Mouse (Mus musculus) forebrain, embryonic 13.5 days (tissue): ENCODE measurements around the gene Smoc2. TPM values are rescaled to one million over a fixed set of nuclear protein-coding genes. Genes with fewer than 3 reads are reported as not detected.

ENCODE experiments used
- ATAC-seq: fragments of 200-750 bp; cut with Nextera tagmentation; 2 replicates; pipeline ENCODE4 v1.8.0; 2017
- H3K27ac ChIP-seq: fragments of 300-500 bp; sonication (generic); 2 replicates; pipeline ENCODE4 v1.5.1; 2015; ENCODE audit warnings: inconsistent platforms, mild to moderate bottlenecking, moderate library complexity
- H3K27me3 ChIP-seq: fragments of 300-500 bp; sonication (generic); 2 replicates; pipeline ENCODE4 v1.6.1; 2015; ENCODE audit warnings: mild to moderate bottlenecking, inconsistent platforms
- H3K36me3 ChIP-seq: fragments of 300-500 bp; sonication (generic); 2 replicates; pipeline ENCODE4 v1.6.1; 2015; ENCODE audit warnings: mild to moderate bottlenecking, inconsistent platforms; ENCODE audit not compliant: poor library complexity, severe bottlenecking
- H3K4me1 ChIP-seq: fragments of 300-500 bp; sonication (generic); 2 replicates; pipeline ENCODE4 v1.6.1; 2015; ENCODE audit warnings: inconsistent platforms
- H3K4me2 ChIP-seq: fragments of 300-500 bp; sonication (generic); 2 replicates; pipeline ENCODE4 v1.6.1; 2015; ENCODE audit warnings: inconsistent platforms, mild to moderate bottlenecking, moderate library complexity
- H3K4me3 ChIP-seq: fragments of 300-500 bp; sonication (generic); 2 replicates; pipeline ENCODE4 v1.5.1; 2015; ENCODE audit warnings: mild to moderate bottlenecking, inconsistent platforms
- H3K9ac ChIP-seq: fragments of 300-500 bp; sonication (generic); 2 replicates; pipeline ENCODE4 v1.6.1; 2015; ENCODE audit warnings: mild to moderate bottlenecking, inconsistent platforms
- H3K9me3 ChIP-seq: fragments of 300-500 bp; sonication (generic); replicated peaks from 2 replicates; pipeline ENCODE4 v1.6.1; 2016; ENCODE audit warnings: inconsistent platforms
- WGBS: fragments of 180-500 bp; shearing (Covaris S2); methylation state at CpG from one replicate; pipeline ENCODE4 v1.1.7; 2015; 5-methylcytosine and 5-hydroxymethylcytosine counted together
- polyA plus RNA-seq: library from polyadenylated mRNA; unstranded; fragments of >200 nt; fragmentation: Nextera tagmentation; extraction: Ambion mirVana; gene quantifications from 2 replicates; pipeline ENCODE4 v1.2.1, GENCODE M21; 2015

Gene Smoc2
- polyA plus RNA-seq, result 0.66 and 1.1 TPM in 2 replicates

- WGBS, result 2% methylated on average over 43 of the region's 61 CpGs
- no peaks in the 10 kb centered on the region for H3K9me3 ChIP-seq
- no peak within 1 kb of the TSS for H3K27ac ChIP-seq
- H3K27me3 ChIP-seq, result peaks cover 69% of the 10 kb centered on the region
- peak within 1 kb of the TSS; percentile 42 for H3K4me3 ChIP-seq
- peak within 1 kb of the TSS; percentile 75 for H3K4me2 ChIP-seq
- peaks cover 17% of the 10 kb centered on the region for H3K4me1 ChIP-seq
- ATAC-seq, result peak; percentile 58; the same call in 1 of the 2 replicates
- H3K36me3 ChIP-seq, result no peaks in the 10 kb centered on the region
- no peak within 1 kb of the TSS for H3K9ac ChIP-seq
These were observed at the start of gene Smoc2 for GRCm38 (mm10) chr17:14279177-14279965. Smoc2 (plus strand) TSS chr17:14279506.

GRCm38 (mm10) chr17:14230698-14231430, 48.4 kb upstream of the Smoc2 start:
- Histone ChIP-seq H3K4me3 (no peak overlapping the region), H3K27ac (no peak overlapping the region), H3K36me3 (no peaks in the 10 kb centered on the region), H3K4me2 (no peak overlapping the region), H3K9ac (no peak overlapping the region; the same call in 1 of the 2 replicates), H3K4me1 (peaks cover 5% of the 10 kb centered on the region; the same call in 1 of the 2 replicates), H3K27me3 (no peaks in the 10 kb centered on the region), H3K9me3 (no peaks in the 10 kb centered on the region)
- 19% methylated on average over 13 of the region's 13 CpGs for WGBS
- ATAC-seq, result no peak

- Histone ChIP-seq H3K27me3 (no peaks in the 10 kb centered on the region), H3K4me3 (no peak overlapping the region), H3K9me3 (no peaks in the 10 kb centered on the region), H3K27ac (no peak overlapping the region), H3K4me1 (peaks cover 5% of the 10 kb centered on the region; the same call in 1 of the 2 replicates), H3K36me3 (no peaks in the 10 kb centered on the region), H3K4me2 (no peak overlapping the region), H3K9ac (no peak overlapping the region)
- 0 out of 2 replicates have a peak, but pooled peaks have one; percentile 43 for ATAC-seq
- WGBS, result 63% methylated on average over 3 of the region's 3 CpGs
These were observed 46.7 kb upstream of the Smoc2 start for GRCm38 (mm10) chr17:14232629-14233028.

- H3K27me3 ChIP-seq, result no peaks in the 10 kb centered on the region
- H3K4me2 ChIP-seq, result no peak overlapping the region
- H3K4me3 ChIP-seq, result no peak overlapping the region
- no peak for ATAC-seq
- H3K4me1 ChIP-seq, result peaks cover 5% of the 10 kb centered on the region; the same call in 1 of the 2 replicates
- 47% methylated on average over 4 of the region's 4 CpGs for WGBS
- H3K9me3 ChIP-seq, result no peaks in the 10 kb centered on the region
- no peak overlapping the region for H3K9ac ChIP-seq
- H3K36me3 ChIP-seq, result no peaks in the 10 kb centered on the region
- no peak overlapping the region for H3K27ac ChIP-seq
These were observed 45.6 kb upstream of the Smoc2 start for GRCm38 (mm10) chr17:14233658-14234057.

- no peak overlapping the region for H3K27ac ChIP-seq
- H3K4me1 ChIP-seq, result peaks cover 5% of the 10 kb centered on the region; the same call in 1 of the 2 replicates
- no peak for ATAC-seq
- no peak overlapping the region for H3K9ac ChIP-seq
- no peak overlapping the region for H3K4me2 ChIP-seq
- no peaks in the 10 kb centered on the region for H3K36me3 ChIP-seq
- 71% methylated on average over 12 of the region's 12 CpGs for WGBS
- no peaks in the 10 kb centered on the region for H3K27me3 ChIP-seq
- H3K4me3 ChIP-seq, result no peak overlapping the region
- no peaks in the 10 kb centered on the region for H3K9me3 ChIP-seq
These were observed 44.4 kb upstream of the Smoc2 start for GRCm38 (mm10) chr17:14234774-14235389.

GRCm38 (mm10) chr17:14237134-14237533, 42.2 kb upstream of the Smoc2 start:
- Histone ChIP-seq H3K27ac (no peak overlapping the region), H3K9me3 (no peaks in the 10 kb centered on the region), H3K9ac (no peak overlapping the region), H3K4me3 (no peak overlapping the region), H3K36me3 (no peaks in the 10 kb centered on the region), H3K4me1 (no peaks in the 10 kb centered on the region), H3K4me2 (no peak overlapping the region), H3K27me3 (no peaks in the 10 kb centered on the region)
- WGBS, result 81% methylated on average over 6 of the region's 6 CpGs
- no peak for ATAC-seq

GRCm38 (mm10) chr17:14239960-14240359, 39.3 kb upstream of the Smoc2 start:
- ATAC-seq, result no peak
- H3K36me3 ChIP-seq, result no peaks in the 10 kb centered on the region
- H3K4me3 ChIP-seq, result no peak overlapping the region
- WGBS, result 88% methylated on average over 10 of the region's 10 CpGs
- no peak overlapping the region for H3K9ac ChIP-seq
- no peaks in the 10 kb centered on the region for H3K27me3 ChIP-seq
- no peaks in the 10 kb centered on the region for H3K4me1 ChIP-seq
- no peaks in the 10 kb centered on the region for H3K9me3 ChIP-seq
- no peak overlapping the region for H3K27ac ChIP-seq
- H3K4me2 ChIP-seq, result no peak overlapping the region

GRCm38 (mm10) chr17:14242634-14243033, 36.7 kb upstream of the Smoc2 start:
- no peak overlapping the region for H3K4me3 ChIP-seq
- no peak overlapping the region for H3K27ac ChIP-seq
- no peak overlapping the region for H3K9ac ChIP-seq
- H3K27me3 ChIP-seq, result no peaks in the 10 kb centered on the region
- H3K36me3 ChIP-seq, result no peaks in the 10 kb centered on the region
- H3K4me1 ChIP-seq, result no peaks in the 10 kb centered on the region
- WGBS, result 93% methylated on average over 8 of the region's 8 CpGs
- no peak for ATAC-seq
- H3K4me2 ChIP-seq, result no peak overlapping the region
- no peaks in the 10 kb centered on the region for H3K9me3 ChIP-seq

- H3K4me3 ChIP-seq, result no peak overlapping the region
- no peak for ATAC-seq
- no peak overlapping the region for H3K4me2 ChIP-seq
- H3K27ac ChIP-seq, result no peak overlapping the region
- H3K36me3 ChIP-seq, result no peaks in the 10 kb centered on the region
- no peaks in the 10 kb centered on the region for H3K4me1 ChIP-seq
- no peaks in the 10 kb centered on the region for H3K9me3 ChIP-seq
- 69% methylated on average over 11 of the region's 11 CpGs for WGBS
- H3K9ac ChIP-seq, result no peak overlapping the region
- no peaks in the 10 kb centered on the region for H3K27me3 ChIP-seq
These were observed 34.9 kb upstream of the Smoc2 start for GRCm38 (mm10) chr17:14244195-14244965.

GRCm38 (mm10) chr17:14246266-14246665, 33.0 kb upstream of the Smoc2 start:
- no peak for ATAC-seq
- H3K9ac ChIP-seq, result no peak overlapping the region
- H3K4me3 ChIP-seq, result no peak overlapping the region
- H3K4me2 ChIP-seq, result no peak overlapping the region
- no peaks in the 10 kb centered on the region for H3K4me1 ChIP-seq
- H3K27me3 ChIP-seq, result no peaks in the 10 kb centered on the region
- 81% methylated on average over 2 of the region's 2 CpGs for WGBS
- H3K9me3 ChIP-seq, result no peaks in the 10 kb centered on the region
- no peak overlapping the region for H3K27ac ChIP-seq
- H3K36me3 ChIP-seq, result no peaks in the 10 kb centered on the region

GRCm38 (mm10) chr17:14247931-14248330, 31.4 kb upstream of the Smoc2 start:
- no peaks in the 10 kb centered on the region for H3K27me3 ChIP-seq
- H3K4me2 ChIP-seq, result no peak overlapping the region
- no peak overlapping the region for H3K4me3 ChIP-seq
- no peak for ATAC-seq
- no peaks in the 10 kb centered on the region for H3K36me3 ChIP-seq
- no peaks in the 10 kb centered on the region for H3K9me3 ChIP-seq
- H3K9ac ChIP-seq, result no peak overlapping the region
- H3K4me1 ChIP-seq, result no peaks in the 10 kb centered on the region
- 86% methylated on average over 8 of the region's 8 CpGs for WGBS
- no peak overlapping the region for H3K27ac ChIP-seq
